Mouse (Mus musculus): Measurements from ENCODE around the gene Scgb1c1. TPM values are rescaled to one million over a fixed set of nuclear protein-coding genes. Genes with fewer than 3 reads are reported as not detected.

Scgb1c1 gene
- polyA plus RNA-seq (2012; rRNA removed), result not detected in 2 replicates

GRCm38 (mm10) chr7:140844905-140845665 lies at the start of gene Scgb1c1:
Gene Scgb1c1, plus strand, starts transcription at chr7:140845547.

GRCm38 (mm10) chr7:140821653-140822329 lies 23.6 kb upstream of the Scgb1c1 start, which contains the start of gene Zfp941:
Gene Zfp941, minus strand, starts transcription at chr7:140822178.

GRCm38 (mm10) chr7:140834968-140835757 lies 10.2 kb upstream of the Scgb1c1 start, which contains the start of gene Urah:
Gene Urah, plus strand, starts transcription at chr7:140835018.

GRCm38 (mm10) chr7:140847755-140848580 lies 2.6 kb downstream of the Scgb1c1 start, which contains the start of gene Odf3:
Gene Odf3, plus strand, starts transcription at chr7:140847805.

GRCm38 (mm10) chr7:140855860-140856784 lies 10.8 kb downstream of the Scgb1c1 start, which contains the start of gene Gm45785:
Gene Gm45785, minus strand, starts transcription at chr7:140856331.

DNA sequence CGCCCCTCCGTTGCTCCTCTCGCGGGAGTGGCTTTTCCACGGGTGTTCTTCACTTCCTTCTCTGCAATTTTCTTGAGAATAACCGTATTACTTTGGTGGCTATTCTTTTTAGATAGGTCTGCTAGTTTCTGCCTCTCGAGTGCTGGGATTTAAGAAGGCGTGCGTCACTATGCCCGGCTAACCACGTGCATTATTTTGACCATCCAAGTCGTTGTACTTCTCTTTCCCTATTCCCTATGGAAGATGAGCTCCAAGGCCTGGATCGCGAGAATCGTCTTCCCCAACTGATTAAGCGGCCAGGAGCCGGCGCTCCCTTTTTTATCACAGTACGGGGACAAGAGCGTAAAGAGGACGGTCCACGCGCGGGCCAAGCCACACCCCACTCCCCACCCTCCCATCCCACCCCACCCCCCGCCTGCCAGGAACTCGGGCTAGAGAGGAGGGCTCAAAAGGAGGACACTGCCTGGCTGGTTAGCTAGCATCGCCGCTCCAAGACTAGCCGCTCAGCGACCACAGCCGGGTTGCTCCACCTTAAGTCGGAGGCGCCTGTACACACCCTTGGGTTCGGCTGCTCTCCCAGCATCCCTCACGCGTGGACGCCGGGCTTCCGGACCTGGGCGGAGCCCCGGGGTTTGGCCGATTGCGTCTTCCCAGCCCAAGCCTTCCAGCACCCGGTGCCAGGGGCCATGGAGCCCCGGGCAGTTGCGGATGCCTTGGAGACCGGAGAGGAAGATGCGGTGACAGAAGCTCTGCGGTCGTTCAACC lies 11.6 kb downstream of the Scgb1c1 start, which contains the start of gene Ric8a:
Gene Ric8a, plus strand, starts transcription at position 173 of the 765 bp plus-strand sequence.

GRCm38 (mm10) chr7:140857550-140858505 lies 12.5 kb downstream of the Scgb1c1 start, which contains the start of gene Bet1l:
Gene Bet1l, minus strand, starts transcription at chr7:140857577.

DNA sequence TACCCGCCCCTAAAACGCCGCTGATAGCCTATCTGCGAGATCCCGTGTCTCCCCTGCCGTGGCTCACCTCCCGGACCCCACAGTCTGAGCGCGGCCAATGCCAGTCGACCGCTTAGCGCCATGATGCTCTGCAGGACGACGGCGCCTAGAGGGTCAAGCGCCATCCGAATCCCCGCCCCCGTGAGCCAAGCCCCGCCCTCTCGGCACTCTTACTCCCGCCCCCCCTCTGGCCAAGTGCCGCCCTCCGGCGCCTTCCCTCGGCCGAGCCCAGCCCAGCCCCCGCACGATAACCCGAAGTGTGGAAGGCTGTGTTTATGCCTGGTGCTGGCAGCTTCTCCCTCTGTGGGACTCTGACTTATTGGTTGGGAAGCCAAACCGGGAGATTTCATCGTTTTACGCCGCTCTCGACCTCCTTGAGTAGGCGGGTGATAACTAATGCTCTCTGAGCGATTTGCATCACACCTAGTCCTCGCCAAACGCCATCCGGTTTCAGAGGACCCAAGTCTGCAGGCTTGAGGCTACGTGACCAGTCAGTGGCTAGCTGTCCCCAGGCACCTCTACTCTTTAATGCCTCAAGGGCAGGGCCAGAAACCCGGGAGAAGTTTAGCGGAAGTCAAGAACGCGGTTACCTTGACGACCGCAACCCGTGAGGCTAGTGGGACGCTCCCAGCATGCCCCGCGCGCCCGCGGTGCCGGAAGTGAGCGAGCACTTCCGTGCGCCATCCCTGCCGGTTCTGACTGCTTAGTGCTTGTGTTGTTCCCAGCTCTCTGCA lies 36.5 kb downstream of the Scgb1c1 start, which contains the start of the genes Psmd13 and Sirt3:
Gene Psmd13, plus strand, starts transcription at position 273 of the 773 bp plus-strand sequence.
Gene Sirt3, minus strand, starts transcription at position 614 of the 773 bp plus-strand sequence.

Other genes starting within 250 kb of the Scgb1c1 start
- gene Olfr46, start 244.3 kb upstream of the Scgb1c1 start, polyA plus RNA-seq (2012; rRNA removed), result not detected in 2 replicates
- not detected in 2 replicates for gene Olfr61, start 216.6 kb upstream of the Scgb1c1 start, polyA plus RNA-seq (2012; rRNA removed)
- not detected in 2 replicates for gene Olfr53, start 199.1 kb upstream of the Scgb1c1 start, polyA plus RNA-seq (2012; rRNA removed)
- not detected in 2 replicates for gene Olfr539, start 185.6 kb upstream of the Scgb1c1 start, polyA plus RNA-seq (2012; rRNA removed)
- gene Olfr45, start 163.6 kb upstream of the Scgb1c1 start, polyA plus RNA-seq (2012; rRNA removed), result not detected in 2 replicates
- not detected in 2 replicates for gene Olfr541, start 148.3 kb upstream of the Scgb1c1 start, polyA plus RNA-seq (2012; rRNA removed)
- gene Cyp2e1, start 81.8 kb upstream of the Scgb1c1 start, polyA plus RNA-seq (2012; rRNA removed), result 0.06 and 0.07 TPM in 2 replicates
- 0.05 and 0.12 TPM in 2 replicates for gene Syce1, start 57.7 kb upstream of the Scgb1c1 start, polyA plus RNA-seq (2012; rRNA removed)
- gene Zfp941, start 23.4 kb upstream of the Scgb1c1 start, polyA plus RNA-seq (2012; rRNA removed), result 0.11 and 0.14 TPM in 2 replicates
- 7.3 and 8.3 TPM in 2 replicates for gene Urah, start 10.5 kb upstream of the Scgb1c1 start, polyA plus RNA-seq (2012; rRNA removed)
- gene Odf3, start 2.3 kb downstream of the Scgb1c1 start, polyA plus RNA-seq (2012; rRNA removed), result not detected in 2 replicates
- not detected in 2 replicates for gene Gm45785, start 10.8 kb downstream of the Scgb1c1 start, polyA plus RNA-seq (2012; rRNA removed)
- gene Ric8a, start 11.4 kb downstream of the Scgb1c1 start, polyA plus RNA-seq (2012; rRNA removed), result 14.7 and 15.6 TPM in 2 replicates
- gene Bet1l, start 12.0 kb downstream of the Scgb1c1 start, polyA plus RNA-seq (2012; rRNA removed), result 10.5 and 11.7 TPM in 2 replicates
- 50.0 and 57.2 TPM in 2 replicates for gene Psmd13, start 36.4 kb downstream of the Scgb1c1 start, polyA plus RNA-seq (2012; rRNA removed)
- gene Sirt3, start 36.8 kb downstream of the Scgb1c1 start, polyA plus RNA-seq (2012; rRNA removed), result 12.5 and 15.1 TPM in 2 replicates
- 0.48 TPM in 1 of 2 replicates, not detected in the other for gene Cox8b, start 54.9 kb downstream of the Scgb1c1 start, polyA plus RNA-seq (2012; rRNA removed)
- 5.6 and 7.4 TPM in 2 replicates for gene Nlrp6, start 75.4 kb downstream of the Scgb1c1 start, polyA plus RNA-seq (2012; rRNA removed)
- gene Pgghg, start 95.8 kb downstream of the Scgb1c1 start, polyA plus RNA-seq (2012; rRNA removed), result 6.0 and 7.0 TPM in 2 replicates
- 0.38 and 0.46 TPM in 2 replicates for gene Ifitm5, start 104.7 kb downstream of the Scgb1c1 start, polyA plus RNA-seq (2012; rRNA removed)
- not detected in 2 replicates for gene Gm45717, start 110.4 kb downstream of the Scgb1c1 start, polyA plus RNA-seq (2012; rRNA removed)
- 219 and 222 TPM in 2 replicates for gene Ifitm2, start 110.4 kb downstream of the Scgb1c1 start, polyA plus RNA-seq (2012; rRNA removed)
- 29.1 and 33.2 TPM in 2 replicates for gene Ifitm1, start 121.7 kb downstream of the Scgb1c1 start, polyA plus RNA-seq (2012; rRNA removed)
- 28.7 and 41.6 TPM in 2 replicates for gene Ifitm3, start 165.2 kb downstream of the Scgb1c1 start, polyA plus RNA-seq (2012; rRNA removed)
- 8.3 and 10.9 TPM in 2 replicates for gene Ifitm6, start 172.4 kb downstream of the Scgb1c1 start, polyA plus RNA-seq (2012; rRNA removed)
- not detected in 2 replicates for gene Gm17387, start 183.6 kb downstream of the Scgb1c1 start, polyA plus RNA-seq (2012; rRNA removed)
- 0.59 and 0.76 TPM in 2 replicates for gene B4galnt4, start 215.6 kb downstream of the Scgb1c1 start, polyA plus RNA-seq (2012; rRNA removed)
- gene Pkp3, start 232.7 kb downstream of the Scgb1c1 start, polyA plus RNA-seq (2012; rRNA removed), result 0.38 and 0.48 TPM in 2 replicates

Data from liver, embryonic 14 days (tissue).